Mouse (Mus musculus) lung, postnatal 0 days (tissue): ENCODE results near the gene Mmadhc. TPM values are rescaled to one million over a fixed set of nuclear protein-coding genes. Genes with fewer than 3 reads are reported as not detected.

ENCODE experiments used
- ATAC-seq: fragments of 200-750 bp; cut with Nextera tagmentation; 2 replicates; pipeline ENCODE4 v1.8.0; 2017; ENCODE audit warnings: moderate library complexity
- DNase-seq: peaks from one replicate; pipeline ENCODE4 v3.0.0-alpha.2; 2016; ENCODE audit warnings: low spot score
- H3K27ac ChIP-seq: fragments of 300-500 bp; sonication (generic); 2 replicates; pipeline ENCODE4 v1.5.1; 2014; ENCODE audit warnings: antibody characterized with exemption, mild to moderate bottlenecking, low read length, mixed read lengths
- H3K27me3 ChIP-seq: fragments of 300-500 bp; sonication (generic); replicated peaks from 2 replicates; pipeline ENCODE4 v1.6.1; 2014; ENCODE audit warnings: low read length, mixed read lengths; ENCODE audit not compliant: insufficient read depth
- H3K36me3 ChIP-seq: fragments of 300-500 bp; sonication (generic); 2 replicates; pipeline ENCODE4 v1.6.1; 2014; ENCODE audit warnings: low read length, mixed read lengths; ENCODE audit not compliant: insufficient read depth
- H3K4me1 ChIP-seq: fragments of 300-500 bp; sonication (generic); 2 replicates; pipeline ENCODE4 v1.6.1; 2014; ENCODE audit warnings: antibody characterized with exemption, low read depth, low read length, mixed read lengths; ENCODE audit not compliant: insufficient read depth
- H3K4me2 ChIP-seq: fragments of 300-500 bp; sonication (generic); replicated peaks from 2 replicates; pipeline ENCODE4 v1.6.1; 2014; ENCODE audit warnings: low read depth, mild to moderate bottlenecking, low read length, moderate library complexity, mixed read lengths
- H3K4me3 ChIP-seq: fragments of 300-500 bp; sonication (generic); 2 replicates; pipeline ENCODE4 v1.5.1; 2014; ENCODE audit warnings: low read depth, low read length
- H3K9ac ChIP-seq: fragments of 300-500 bp; sonication (generic); replicated peaks from 2 replicates; pipeline ENCODE4 v1.6.1; 2014; ENCODE audit warnings: low read depth, mild to moderate bottlenecking
- H3K9me3 ChIP-seq: fragments of 300-500 bp; sonication (generic); 2 replicates; pipeline ENCODE4 v1.6.1; 2016; ENCODE audit warnings: low read length, mixed read lengths
- CTCF ChIP-seq: IDR thresholded peaks from 2 replicates; pipeline ENCODE4 v1.5.1; 2016; ENCODE audit warnings: antibody characterized with exemption, mild to moderate bottlenecking
- EP300 ChIP-seq: IDR thresholded peaks from 2 replicates; pipeline ENCODE4 v1.6.1; 2016; ENCODE audit warnings: antibody characterized with exemption, mild to moderate bottlenecking, control low read depth
- WGBS: fragments of 180-500 bp; shearing (Covaris S2); extraction: QIAGEN DNeasy Blood & Tissue Kit; methylation state at CpG from one replicate; pipeline ENCODE4 v1.1.7; 2014; 5-methylcytosine and 5-hydroxymethylcytosine counted together
- polyA plus RNA-seq: library from polyadenylated mRNA; unstranded; fragments of >200 nt; fragmentation: Nextera tagmentation; extraction: Ambion mirVana; gene quantifications from 2 replicates; pipeline ENCODE4 v1.2.1, GENCODE M21; 2015

Mmadhc gene
- polyA plus RNA-seq, 1 experiment from 2014 or later, result 109 TPM

DNA sequence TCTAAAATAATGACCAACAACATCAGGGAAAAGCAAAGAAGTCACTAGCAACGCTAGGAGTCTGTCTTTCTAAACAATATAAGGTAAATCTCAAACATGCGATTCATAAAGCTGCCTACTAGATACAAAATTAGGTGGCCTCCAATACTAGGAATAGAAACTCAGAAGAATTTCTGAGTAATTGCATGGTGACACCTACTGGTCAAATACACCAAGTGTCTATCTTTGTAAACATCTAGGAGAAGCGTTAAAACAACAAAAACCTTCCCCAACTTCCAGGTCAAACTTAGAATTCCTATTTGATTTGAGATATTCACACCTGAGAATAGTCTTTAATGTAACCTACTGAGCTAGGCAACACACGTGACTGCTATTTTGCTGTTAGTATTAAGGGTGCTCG, 24.4 kb downstream of the Mmadhc start:
- Histone ChIP-seq H3K27ac (no peak overlapping the region), H3K4me1 (no peaks in the 10 kb centered on the region), H3K4me2 (no peak overlapping the region), H3K36me3 (no peaks in the 10 kb centered on the region), H3K9ac (no peak overlapping the region), H3K9me3 (no peaks in the 10 kb centered on the region), H3K27me3 (no peaks in the 10 kb centered on the region), H3K4me3 (no peak overlapping the region)
- WGBS, result 28% methylated on average over 5 of the region's 5 CpGs
- peak; percentile 62 for DNase-seq
- TF ChIP-seq EP300 (no peak), CTCF (peak; percentile 72)
- ATAC-seq, result no peak

DNA sequence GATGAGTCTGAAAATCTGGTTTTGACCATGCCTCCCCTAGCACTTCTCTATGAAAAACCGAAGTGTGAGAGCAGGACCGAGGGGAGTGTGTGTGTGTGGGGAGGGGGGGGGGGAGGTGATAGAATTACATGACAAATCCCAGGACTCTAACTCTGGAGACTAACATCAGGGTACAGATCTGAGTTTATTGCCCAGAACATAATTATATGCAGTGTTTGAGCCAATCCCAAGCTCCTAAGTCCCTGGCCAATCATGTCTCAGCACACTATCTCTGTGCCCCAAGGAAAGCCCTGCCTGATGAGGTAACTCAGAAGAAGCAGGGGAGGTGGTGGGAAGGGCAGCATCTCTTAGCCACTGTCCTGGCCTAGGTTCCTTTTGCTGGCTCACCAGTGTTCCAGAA, 28.1 kb downstream of the Mmadhc start:
- no peak for ATAC-seq
- no peak for TF ChIP-seq EP300
- 66% methylated on average over 2 of the region's 2 CpGs for WGBS
- H3K4me2 ChIP-seq, result no peak overlapping the region
- H3K27me3 ChIP-seq, result no peaks in the 10 kb centered on the region
- H3K36me3 ChIP-seq, result no peaks in the 10 kb centered on the region
- H3K9ac ChIP-seq, result no peak overlapping the region
- no peak overlapping the region for H3K27ac ChIP-seq
- H3K4me3 ChIP-seq, result no peak overlapping the region
- no peak for DNase-seq
- no peaks in the 10 kb centered on the region for H3K4me1 ChIP-seq
- no peaks in the 10 kb centered on the region for H3K9me3 ChIP-seq

DNA sequence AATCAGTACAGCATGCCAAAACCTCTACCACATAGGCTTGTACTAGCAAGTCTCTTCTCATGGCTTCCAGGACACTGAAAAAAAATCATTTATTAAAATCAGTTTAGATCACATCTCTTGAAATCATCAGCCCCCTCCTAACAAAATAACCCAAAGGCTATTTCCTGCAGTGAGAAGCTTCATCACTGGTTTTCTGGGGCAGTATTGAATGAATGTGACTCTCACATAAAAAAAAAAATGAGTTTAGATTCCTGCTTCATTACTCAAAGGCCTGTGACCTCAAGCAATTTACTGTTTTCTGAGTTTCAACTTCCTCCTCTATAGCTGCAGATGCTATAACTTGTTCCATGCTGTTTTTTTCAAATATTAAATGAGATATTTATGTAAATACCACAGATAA, 29.6 kb downstream of the Mmadhc start:
- Histone ChIP-seq H3K9me3 (no peaks in the 10 kb centered on the region), H3K9ac (no peak overlapping the region), H3K27ac (no peak overlapping the region), H3K36me3 (no peaks in the 10 kb centered on the region), H3K4me2 (no peak overlapping the region), H3K27me3 (no peaks in the 10 kb centered on the region), H3K4me3 (no peak overlapping the region), H3K4me1 (no peaks in the 10 kb centered on the region)
- no peak for TF ChIP-seq EP300
- DNase-seq (no peak), ATAC-seq (no peak)

DNA sequence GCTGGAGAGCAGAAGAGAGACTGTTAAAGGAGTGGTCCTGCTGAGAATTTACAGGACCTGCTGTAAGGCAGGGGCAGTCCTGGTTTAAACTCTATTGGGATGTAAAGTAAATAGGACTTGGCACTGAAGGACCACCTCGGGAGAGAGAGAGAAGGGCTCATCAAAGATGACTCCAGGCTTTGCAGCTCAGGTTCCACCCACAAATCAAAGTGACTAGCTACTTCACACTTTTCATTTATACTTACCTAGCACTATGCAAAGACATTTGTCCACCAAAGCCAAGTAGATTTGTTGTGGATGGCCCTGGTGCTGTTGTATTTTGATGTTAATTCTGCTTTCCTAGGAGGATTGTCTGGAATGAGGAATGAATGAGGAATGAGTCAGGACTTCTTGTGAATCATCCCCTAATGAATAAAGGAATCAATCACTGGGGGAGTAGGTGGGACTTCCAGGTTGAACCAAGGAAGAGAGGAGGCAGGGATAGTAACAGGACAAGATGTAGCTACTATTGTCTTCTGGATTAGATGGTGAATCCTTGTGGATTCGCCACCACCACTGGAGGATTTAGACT, 31.3 kb downstream of the Mmadhc start:
- Histone ChIP-seq H3K4me1 (no peaks in the 10 kb centered on the region), H3K36me3 (no peaks in the 10 kb centered on the region), H3K4me2 (no peak overlapping the region), H3K9me3 (no peaks in the 10 kb centered on the region), H3K27me3 (no peaks in the 10 kb centered on the region), H3K4me3 (no peak overlapping the region), H3K27ac (no peak overlapping the region), H3K9ac (no peak overlapping the region)
- ATAC-seq, result no peak
- DNase-seq, result no peak
- TF ChIP-seq EP300 (no peak), CTCF (no peak)
- 33% methylated on average over 2 of the region's 2 CpGs for WGBS

DNA sequence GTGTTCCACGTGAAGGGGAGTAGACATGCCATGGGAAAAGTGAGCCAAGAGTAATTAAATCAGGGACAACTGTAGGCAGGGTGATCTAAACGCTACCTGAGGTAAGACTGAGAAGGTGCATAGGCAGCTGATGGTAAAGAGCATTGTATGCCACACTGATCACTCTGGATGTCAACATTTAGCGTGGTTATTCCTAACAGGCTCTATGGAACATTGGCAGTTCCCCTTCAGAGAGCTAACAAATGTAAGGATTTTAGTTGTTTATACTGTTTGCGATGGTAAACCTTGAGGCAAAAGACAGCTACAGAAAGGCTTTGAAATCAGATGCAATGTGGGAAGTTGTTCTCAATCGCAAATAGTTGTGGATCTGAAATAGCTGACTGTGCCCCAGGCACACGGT, 32.5 kb downstream of the Mmadhc start:
- ATAC-seq (no peak), DNase-seq (no peak)
- no peaks in the 10 kb centered on the region for H3K36me3 ChIP-seq
- H3K9me3 ChIP-seq, result no peaks in the 10 kb centered on the region
- no peak overlapping the region for H3K4me2 ChIP-seq
- H3K4me1 ChIP-seq, result no peaks in the 10 kb centered on the region
- 73% methylated on average over 6 of the region's 6 CpGs for WGBS
- no peak overlapping the region for H3K4me3 ChIP-seq
- no peaks in the 10 kb centered on the region for H3K27me3 ChIP-seq
- H3K9ac ChIP-seq, result no peak overlapping the region
- no peak overlapping the region for H3K27ac ChIP-seq
- TF ChIP-seq EP300 (no peak), CTCF (no peak)

DNA sequence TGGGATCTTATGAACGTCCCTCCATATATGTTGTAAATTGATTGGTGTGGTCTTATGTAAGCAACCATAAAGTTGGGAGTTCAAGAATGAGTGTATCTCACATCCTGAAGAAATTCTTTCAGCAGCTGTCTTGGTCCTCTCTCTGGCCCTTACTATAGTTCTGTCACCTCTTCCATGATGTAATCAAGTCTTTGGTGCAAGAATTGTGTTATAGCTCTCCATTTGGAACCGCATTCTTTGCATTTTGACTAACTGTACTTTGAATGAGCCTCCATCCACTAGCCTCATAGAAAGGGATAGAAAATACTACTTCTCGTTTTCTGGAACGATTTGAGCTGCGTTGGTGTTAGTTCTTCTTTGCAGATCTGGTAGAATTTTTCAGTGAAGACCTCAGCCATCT, 41.6 kb downstream of the Mmadhc start:
- no peak overlapping the region for H3K27ac ChIP-seq
- no peak overlapping the region for H3K4me2 ChIP-seq
- no peaks in the 10 kb centered on the region for H3K27me3 ChIP-seq
- no peak overlapping the region for H3K9ac ChIP-seq
- no peaks in the 10 kb centered on the region for H3K9me3 ChIP-seq
- no peaks in the 10 kb centered on the region for H3K36me3 ChIP-seq
- DNase-seq, result no peak
- TF ChIP-seq EP300 (no peak), CTCF (no peak)
- H3K4me1 ChIP-seq, result no peaks in the 10 kb centered on the region
- no peak overlapping the region for H3K4me3 ChIP-seq
- ATAC-seq, result no peak
- 79% methylated on average over 5 of the region's 5 CpGs for WGBS

DNA sequence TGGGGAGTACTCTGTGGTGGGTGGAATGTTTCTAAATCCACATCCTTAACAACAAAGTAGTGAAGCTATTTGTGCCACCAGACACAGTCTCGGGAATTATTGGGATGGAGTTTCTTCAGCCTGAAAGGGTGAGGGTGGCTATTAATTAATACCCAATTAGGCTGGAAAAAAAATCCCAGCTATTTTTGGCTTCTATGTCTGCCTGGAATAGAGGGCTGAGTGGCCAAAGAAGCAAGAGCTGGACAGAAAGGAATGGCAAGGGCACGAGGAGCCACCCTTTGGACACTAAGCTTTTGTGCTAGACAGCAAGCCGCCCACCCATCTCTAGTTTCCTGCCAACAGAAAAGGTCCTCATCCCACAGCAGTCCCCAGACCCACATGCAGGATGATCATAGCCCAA, 48.0 kb downstream of the Mmadhc start:
- H3K27ac ChIP-seq, result no peak overlapping the region
- 73% methylated on average over 3 of the region's 3 CpGs for WGBS
- H3K4me2 ChIP-seq, result no peak overlapping the region
- DNase-seq (no peak), ATAC-seq (no peak)
- H3K4me1 ChIP-seq, result no peaks in the 10 kb centered on the region
- no peak overlapping the region for H3K4me3 ChIP-seq
- H3K36me3 ChIP-seq, result no peaks in the 10 kb centered on the region
- no peak overlapping the region for H3K9ac ChIP-seq
- no peaks in the 10 kb centered on the region for H3K9me3 ChIP-seq
- TF ChIP-seq CTCF (no peak), EP300 (no peak)
- H3K27me3 ChIP-seq, result no peaks in the 10 kb centered on the region
